In genomic region chr9:103563864-103564610, GRCm38 (mm10) we compare ENCODE assay signal across 8 mouse cellular contexts.
A peak's percentile ranks its signal among the peaks of the same experiment; 100 is the strongest.
DNase-seq lines count a peak whose midpoint lies in the region; ATAC-seq and TF ChIP-seq lines count a peak whose summit lies in the region.

No protein-coding gene starts in this region.

- no peak overlapping the region for H3K9ac ChIP-seq in hindbrain, embryonic 13.5 days
- H3K9ac ChIP-seq in limb, embryonic 14.5 days (ENCODE audit: low read depth, low read length, severe bottlenecking), result no peak overlapping the region

- intact Hi-C loops in left cerebral cortex, adult 2 months (cut with DNase I), result no loop called here
- intact Hi-C loops in left cerebral cortex, postnatal 36 days (cut with DNase I), result no loop called here

- no peak for TF ChIP-seq POLR2A in limb, embryonic 14.5 days (IDR thresholded peaks at IDR 0.05; ENCODE audit: borderline replicate concordance, extremely low read depth, insufficient read depth, insufficient read length)

- H3K27ac ChIP-seq in left cerebral cortex, adult 2 months, result no peak overlapping the region
- peak overlapping the region; percentile 71 for H3K27ac ChIP-seq in hindbrain, embryonic 13.5 days
- H3K27ac ChIP-seq in limb, embryonic 14.5 days (replicated peaks; ENCODE audit: low read depth, low read length), result no peak overlapping the region

- no peaks in the 10 kb centered on the region for H3K9me3 ChIP-seq in hindbrain, embryonic 13.5 days
- H3K9me3 ChIP-seq in limb, embryonic 14.5 days (ENCODE audit: control insufficient read depth, low read length), result no peaks in the 10 kb centered on the region

- in situ Hi-C loops in Patski (cut with MboI; ENCODE audit: low pct_unique_long_range_greater_than_20kb), result no loop called here

- CTCF ChIA-PET in Patski (lab: Charles Lee), result interaction anchor here (0.8 to 1.7 kb wide), 4 partner anchors 8 to 48 kb away, joined by 3 to 4 read pairs (median 4); no protein-coding TSS in a partner anchor

- no peaks in the 10 kb centered on the region for H3K27me3 ChIP-seq in Patski
- H3K27me3 ChIP-seq in hindbrain, embryonic 13.5 days, result peaks cover 12% of the 10 kb centered on the region
- H3K27me3 ChIP-seq in limb, embryonic 14.5 days (ENCODE audit: control insufficient read depth, insufficient read depth, low read length), result no peaks in the 10 kb centered on the region

- WGBS in hindbrain, embryonic 13.5 days, result 14% methylated on average over 10 of the region's 10 CpGs
- WGBS in limb, embryonic 14.5 days, result 37% methylated on average over 10 of the region's 10 CpGs

- peak; percentile 82 for TF ChIP-seq CTCF in left cerebral cortex, adult 2 months (IDR thresholded peaks at IDR 0.05)
- TF ChIP-seq CTCF in Patski (IDR thresholded peaks at IDR 0.05), result peak; percentile 46

- H3K4me2 ChIP-seq in hindbrain, embryonic 13.5 days, result no peak overlapping the region
- no peak overlapping the region for H3K4me2 ChIP-seq in limb, embryonic 14.5 days (replicated peaks; ENCODE audit: low read depth, low read length, severe bottlenecking)

- POLR2A ChIA-PET in Patski (lab: Charles Lee), result interaction anchor here (0.6 kb wide), 1 partner anchor 22 kb away, joined by 4 read pairs; no protein-coding TSS in a partner anchor

- no peak for DNase-seq in left cerebral cortex, adult 2 months (ENCODE audit: extremely low spot score in 1 of 2, low spot score in 2 of 2)
- DNase-seq in left cerebral cortex, postnatal 36 days (ENCODE audit: low spot score in 2 of 2), result no peak
- DNase-seq in Patski (ENCODE audit: low read depth, low spot score), result no peak
- peak; percentile 81 to 88 for DNase-seq in cerebellum, postnatal 10 days
- peak; percentile 73 for DNase-seq in limb, embryonic 14.5 days (ENCODE audit: low spot score)
- DNase-seq in retina, postnatal 1 day, result peak; percentile 96

- no peak overlapping the region for H3K4me3 ChIP-seq in left cerebral cortex, adult 2 months
- no peak overlapping the region for H3K4me3 ChIP-seq in hindbrain, embryonic 13.5 days
- H3K4me3 ChIP-seq in limb, embryonic 14.5 days (replicated peaks; ENCODE audit: low read length), result no peak overlapping the region

- ATAC-seq in Patski, result no peak
- peak; percentile 63; the same call in 1 of the 2 replicates for ATAC-seq in hindbrain, embryonic 13.5 days (ENCODE audit: low FRiP score)
- ATAC-seq in limb, embryonic 14.5 days (ENCODE audit: low FRiP score, low read depth), result peak; percentile 23; the same call in 1 of the 2 replicates
- no peak for ATAC-seq in erythroid progenitor cell, adult 5-6 weeks (replicated peaks; ENCODE audit: low FRiP score, poor library complexity, severe bottlenecking)

- no peaks in the 10 kb centered on the region for H3K36me3 ChIP-seq in hindbrain, embryonic 13.5 days
- no peaks in the 10 kb centered on the region for H3K36me3 ChIP-seq in limb, embryonic 14.5 days (ENCODE audit: control insufficient read depth, insufficient read depth, low read length)

- peaks cover 44% of the 10 kb centered on the region for H3K4me1 ChIP-seq in hindbrain, embryonic 13.5 days (replicated peaks)
- H3K4me1 ChIP-seq in limb, embryonic 14.5 days (ENCODE audit: control insufficient read depth, insufficient read depth, low read length), result 0 out of 2 replicates have a peak, but pooled peaks cover 10% of the 10 kb centered on the region

Comparison
In these comparisons a context has a peak if more than half of its experiments do, and no peak if none do; other contexts are left out.
1. DNase-seq: peak in cerebellum, postnatal 10 days (2 of 2), limb, embryonic 14.5 days (single experiment) and retina, postnatal 1 day (single experiment); none in left cerebral cortex, adult 2 months (0 of 2), left cerebral cortex, postnatal 36 days (0 of 2) and Patski (single experiment).
2. ATAC-seq: peak in hindbrain, embryonic 13.5 days (single experiment) and limb, embryonic 14.5 days (single experiment); none in Patski (single experiment) and erythroid progenitor cell, adult 5-6 weeks (single experiment).